Mouse (Mus musculus) CH12.LX (cell line): ENCODE data around the gene Lipc.

Source experiments
- CHD2 ChIP-seq: IDR thresholded peaks from 2 replicates; pipeline ENCODE4 v1.6.1; 2011; ENCODE audit warnings: low read length, improper control_type of control experiment
- CTCF ChIP-seq, 2 experiments: IDR thresholded peaks in 1 of 2; conservative IDR thresholded peaks in 1 of 2; 2 replicates each; pipeline ENCODE4 v1.5.1; 2011 to 2012; ENCODE audit warnings: low read depth in 2 of 2, low read length in 2 of 2, improper control_type of control experiment in 1 of 2, inconsistent platforms in 1 of 2, mild to moderate bottlenecking in 1 of 2, moderate library complexity in 1 of 2
- KAT2A ChIP-seq: IDR thresholded peaks from 2 replicates; pipeline ENCODE4 v1.6.1; 2012; ENCODE audit warnings: low read length, improper control_type of control experiment, inconsistent platforms; ENCODE audit not compliant: insufficient replicate concordance
- NRF1 ChIP-seq: IDR thresholded peaks from 2 replicates; pipeline ENCODE4 v1.6.1; 2014; ENCODE audit warnings: low read depth, mild to moderate bottlenecking, inconsistent platforms, low read length, improper control_type of control experiment, moderate library complexity
- POLR2A ChIP-seq: IDR thresholded peaks from 2 replicates; pipeline ENCODE4 v1.6.1; 2011; ENCODE audit warnings: low read depth, mild to moderate bottlenecking, improper control_type of control experiment, low read length
- SIN3A ChIP-seq: IDR thresholded peaks from 2 replicates; pipeline ENCODE4 v1.6.1; 2012; ENCODE audit warnings: low read length, improper control_type of control experiment, inconsistent platforms
- ZKSCAN1 ChIP-seq: IDR thresholded peaks from 2 replicates; pipeline ENCODE4 v1.6.1; 2012; ENCODE audit warnings: low read depth, inconsistent platforms, low read length, improper control_type of control experiment, borderline replicate concordance

DNA sequence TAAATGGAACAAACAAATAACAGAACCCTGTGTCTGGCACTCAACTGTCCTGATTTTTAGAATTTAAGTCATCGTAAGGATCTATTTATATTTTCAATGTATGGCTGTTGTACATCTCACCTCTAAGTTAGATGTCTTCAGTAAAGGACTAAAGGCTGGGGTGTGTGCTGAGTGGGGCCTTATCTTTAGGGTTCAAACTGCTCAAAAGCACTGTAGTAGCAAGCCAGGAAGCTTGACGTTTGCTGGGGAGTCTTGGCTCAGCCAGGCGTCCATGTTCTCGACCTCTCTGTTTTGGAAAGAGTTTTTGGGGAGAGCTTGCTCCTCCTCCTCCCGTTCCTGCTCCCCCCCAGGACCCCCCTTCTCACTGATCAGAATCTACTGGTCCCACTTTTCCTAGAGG is 59.4 kb downstream of the Lipc start:
- TF ChIP-seq KAT2A (no peak), ZKSCAN1 (no peak), CTCF (conservative IDR thresholded peaks at IDR 0.05 in 1 of 2, IDR thresholded peaks at IDR 0.05 in 1 of 2; ENCODE audit: low read depth in 2 of 2, low read length in 2 of 2) (no peak), NRF1 (no peak), CHD2 (no peak), POLR2A (no peak), SIN3A (no peak)
